In the genomic region with DNA sequence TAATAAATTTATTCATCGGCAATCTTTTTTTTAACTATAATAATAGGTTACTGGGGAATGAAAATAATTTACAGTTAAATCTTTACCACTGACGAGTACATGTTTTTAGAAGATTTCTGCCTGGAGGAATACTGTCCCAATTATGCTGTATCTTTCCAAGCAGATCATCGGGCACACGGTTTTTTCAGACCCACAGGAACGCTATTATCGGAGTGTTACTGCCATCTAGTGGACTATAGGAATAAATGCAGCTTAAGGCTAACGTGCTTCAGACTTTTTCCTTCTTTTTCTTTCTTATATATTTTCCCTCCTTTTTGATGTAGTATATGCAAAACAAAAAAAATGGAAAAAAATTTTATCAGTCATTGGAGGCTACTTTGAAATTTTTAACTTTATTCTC, we compare ENCODE assay signal across 9 mouse cellular contexts. TPM values are rescaled to one million over a fixed set of nuclear protein-coding genes. Genes with fewer than 3 reads are reported as not detected.
A peak's percentile ranks its signal among the peaks of the same experiment; 100 is the strongest.
DNase-seq lines count a peak whose midpoint lies in the region; ATAC-seq and TF ChIP-seq lines count a peak whose summit lies in the region.
"Had no signal": no experiment of that assay in that cellular context is flagged by ENCODE, and none has a peak within 500 bp of the region (broad histone marks: within the 10 kb centered on the region; RNA-seq: fewer than 3 reads in every experiment).

No protein-coding gene starts in this region.

- no peak for DNase-seq in left cerebral cortex, adult 2 months (ENCODE audit: extremely low spot score in 1 of 2, low spot score in 2 of 2)
- DNase-seq in left cerebral cortex, adult 8-10 months (ENCODE audit: low spot score in 2 of 2): no peak
- peak; percentile 29 for DNase-seq in Muller cell, postnatal 12 days (ENCODE audit: inconsistent ontology term)
- DNase-seq in spleen, postnatal 36 days (ENCODE audit: low spot score in 2 of 2): no peak
- DNase-seq in gastrocnemius, postnatal 25 days: no peak

- ATAC-seq in common myeloid progenitor, adult 5-6 weeks (replicated peaks; ENCODE audit: low read depth, poor library complexity, severe bottlenecking): peak; percentile 80
- ATAC-seq in megakaryocyte, adult 5-6 weeks (ENCODE audit: poor library complexity, severe bottlenecking): peak; percentile 86

- TF ChIP-seq CTCF in left cerebral cortex, adult 2 months (IDR thresholded peaks at IDR 0.05): peak; percentile 84

- H3K4me3 ChIP-seq in left cerebral cortex, adult 2 months: no peak overlapping the region
- H3K4me3 ChIP-seq: heart, embryonic 13.5 days; myocyte had no signal

- intact Hi-C loops in left cerebral cortex, adult 2 months (cut with DNase I): loop anchor here (2.0 to 5.0 kb wide), 3 partner anchors 514 to 860 kb away; no protein-coding TSS in a partner anchor

- H3K27ac ChIP-seq in left cerebral cortex, adult 2 months: no peak overlapping the region
- H3K27ac ChIP-seq: heart, embryonic 13.5 days had no signal

RNA-seq across cellular contexts. Expression of a gene that starts 20.4 kb away (rescaled TPM):
- total RNA-seq in left cerebral cortex, adult 2 months (2021): under 1 TPM in 1 of 2 experiments, not detected in 1; 0.09 TPM
- under 1 TPM in 1 of 4 experiments, not detected in 3; 0.11 TPM for total RNA-seq in left cerebral cortex, adult 8-10 months (2022)
- total RNA-seq in common myeloid progenitor, adult 5-6 weeks (2017): 78.1 and 85.9 TPM in 2 replicates
- 108 TPM in 2 replicates for total RNA-seq in megakaryocyte, adult 5-6 weeks (2015)
- total RNA-seq in megakaryocyte, adult 5-6 weeks (2017): 123 and 127 TPM in 2 replicates
- total RNA-seq in gastrocnemius, postnatal 25 days (2021): under 1 TPM; 0.13 to 0.46 TPM

RNA-seq across cellular contexts. Expression of a gene that starts 31.4 kb away (rescaled TPM):
- 1 to 10 TPM; 7.4 to 8.3 TPM for total RNA-seq in left cerebral cortex, adult 2 months (2021)
- total RNA-seq in left cerebral cortex, adult 8-10 months (2022): 1 to 10 TPM; 7.5 to 9.1 (median 8.8) TPM
- 0.55 and 0.68 TPM in 2 replicates for total RNA-seq in common myeloid progenitor, adult 5-6 weeks (2017)
- not detected in 2 replicates for total RNA-seq in megakaryocyte, adult 5-6 weeks (2015)
- 0.07 and 0.53 TPM in 2 replicates for total RNA-seq in megakaryocyte, adult 5-6 weeks (2017)
- not detected for total RNA-seq in gastrocnemius, postnatal 25 days (2021)

Comparison
In these comparisons a context has a peak if more than half of its experiments do, and no peak if none do; other contexts are left out.
1. RNA of a gene that starts 20.4 kb away (total RNA-seq): 108 to 127 TPM in megakaryocyte, adult 5-6 weeks and 78.1 to 85.9 TPM in common myeloid progenitor, adult 5-6 weeks; 0.13 to 0.46 TPM in gastrocnemius, postnatal 25 days, 0.09 TPM in left cerebral cortex, adult 2 months and 0.11 TPM in left cerebral cortex, adult 8-10 months; every median in the first group is over 10 times any median in the second.